32 mouse cellular contexts compared by ENCODE assay signal in the genomic region with DNA sequence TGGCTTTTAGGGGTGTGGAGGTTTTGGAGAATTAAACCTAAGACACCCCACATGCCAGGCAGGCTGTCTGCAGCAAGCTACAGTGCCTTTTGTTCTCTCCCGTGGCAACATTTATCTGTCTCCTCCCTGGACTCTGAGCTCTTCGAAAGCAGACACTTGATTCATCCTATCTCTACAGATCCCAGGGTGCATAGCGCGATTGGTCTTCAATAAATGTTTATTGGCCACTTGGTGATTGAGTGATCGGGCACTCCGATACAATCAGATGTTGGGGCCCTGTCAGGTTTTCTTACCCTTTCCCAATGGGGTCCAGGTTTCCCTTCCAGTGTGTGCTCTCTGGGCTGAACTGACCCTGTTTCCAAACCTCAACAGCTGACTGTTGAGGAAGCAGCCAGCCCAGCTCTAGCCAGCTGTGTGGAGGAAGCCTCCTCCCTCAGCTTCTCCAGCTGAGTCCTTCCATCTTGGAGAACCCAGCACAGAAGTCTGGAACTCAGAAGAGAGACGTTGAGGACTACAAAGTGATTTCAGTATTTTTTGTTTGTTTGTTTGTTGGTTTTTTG. TPM values are rescaled to one million over a fixed set of nuclear protein-coding genes. Genes with fewer than 3 reads are reported as not detected.
"Had no signal": no experiment of that assay in that cellular context is flagged by ENCODE, and none has a peak within 500 bp of the region (broad histone marks: within the 10 kb centered on the region; RNA-seq: fewer than 3 reads in every experiment).

No protein-coding gene starts in this region.

- H3K9me3 ChIP-seq: heart, embryonic 10.5 days; heart, embryonic 12.5 days; hindbrain, embryonic 10.5 days; hindbrain, embryonic 12.5 days; kidney, embryonic 15.5 days; limb, embryonic 10.5 days; limb, embryonic 12.5 days had no signal

- H3K36me3 ChIP-seq: heart, embryonic 10.5 days; heart, embryonic 12.5 days; hindbrain, embryonic 10.5 days; hindbrain, embryonic 12.5 days; kidney, embryonic 15.5 days; limb, embryonic 10.5 days; limb, embryonic 12.5 days had no signal

- ATAC-seq: hindbrain, embryonic 16.5 days; inflammation-experienced regulatory T-cells, adult 6 months had no signal

- H3K4me3 ChIP-seq: heart, embryonic 10.5 days; heart, embryonic 12.5 days; hindbrain, embryonic 10.5 days; hindbrain, embryonic 12.5 days; kidney, embryonic 15.5 days; layer of hippocampus, adult 2 months; left cerebral cortex, adult 2 months; limb, embryonic 10.5 days; limb, embryonic 12.5 days had no signal

- H3K4me2 ChIP-seq: heart, embryonic 12.5 days; hindbrain, embryonic 12.5 days; hindbrain, embryonic 14.5 days; kidney, embryonic 15.5 days; limb, embryonic 12.5 days; liver, embryonic 11.5 days had no signal

- H3K9ac ChIP-seq: heart, embryonic 12.5 days; hindbrain, embryonic 12.5 days; hindbrain, embryonic 14.5 days; kidney, embryonic 15.5 days; limb, embryonic 12.5 days had no signal

- H3K27ac ChIP-seq: heart, embryonic 10.5 days; hindbrain, embryonic 10.5 days; hindbrain, embryonic 12.5 days; hindbrain, embryonic 14.5 days; kidney, embryonic 15.5 days; kidney, postnatal 0 days; layer of hippocampus, adult 2 months; left cerebral cortex, adult 2 months; limb, embryonic 10.5 days; limb, embryonic 12.5 days had no signal

- DNase-seq: gastrocnemius, postnatal 14 days; gastrocnemius, postnatal 36 days; heart, adult 18-20 months; heart, postnatal 4 days; kidney, adult 11 months; kidney, adult 2 months; kidney, adult 9 months; kidney, postnatal 14 days; kidney, postnatal 4 days; liver had no signal

- H3K27me3 ChIP-seq: heart, embryonic 12.5 days; hindbrain, embryonic 12.5 days; kidney, embryonic 15.5 days had no signal

- H3K4me1 ChIP-seq: hindbrain, embryonic 10.5 days; hindbrain, embryonic 12.5 days; kidney, embryonic 15.5 days; limb, embryonic 10.5 days; limb, embryonic 12.5 days had no signal

RNA-seq across cellular contexts. Expression of a gene that starts 3.8 kb away (rescaled TPM):
- total RNA-seq: heart, adult 18-20 months; heart, postnatal 25 days; left cerebral cortex, postnatal 14 days had no signal
- polyA plus RNA-seq: heart, embryonic 16.5 days; hindbrain, embryonic 10.5 days; hindbrain, embryonic 12.5 days; kidney, postnatal 0 days; limb, embryonic 10.5 days; limb, embryonic 12.5 days had no signal

RNA-seq across cellular contexts. Expression of a gene that starts 17.2 kb away (rescaled TPM):
- total RNA-seq: gastrocnemius, adult 8-10 months; heart, adult 8-10 months; heart, postnatal 25 days; heart, postnatal 4 days; layer of hippocampus, adult 2 months; layer of hippocampus, postnatal 25 days; left cerebral cortex, adult 2 months; left cerebral cortex, postnatal 14 days; left cerebral cortex, postnatal 36 days had no signal
- polyA plus RNA-seq: heart, embryonic 14.5 days; heart, embryonic 16.5 days; inflammation-experienced regulatory T-cells, adult 6 months; limb, embryonic 10.5 days had no signal
